Mouse (Mus musculus) myocyte (in vitro differentiated cells): ENCODE data around the gene Pld4.
A peak's percentile ranks its signal among the peaks of the same experiment; 100 is the strongest.

ENCODE experiments used
- MYOG ChIP-seq, 3 experiments: IDR thresholded peaks; one replicate each; pipeline ENCODE4 v1.6.1; 2011; ENCODE audit warnings: control low read depth in 2 of 3, low read depth in 2 of 3, mild to moderate bottlenecking in 2 of 3; ENCODE audit not compliant: insufficient read length in 2 of 3, control insufficient read depth in 1 of 3, insufficient read depth in 1 of 3
- POLR2A ChIP-seq: IDR thresholded peaks from one replicate; pipeline ENCODE4 v1.6.1; 2011; ENCODE audit warnings: low read depth, mild to moderate bottlenecking, control low read depth, moderate library complexity; ENCODE audit not compliant: insufficient read length
- TCF12 ChIP-seq: IDR thresholded peaks from one replicate; pipeline ENCODE4 v1.6.1; 2011; ENCODE audit warnings: mild to moderate bottlenecking, control low read depth; ENCODE audit not compliant: poor library complexity, insufficient read depth, severe bottlenecking

- TF ChIP-seq POLR2A: peak; percentile 84
- no peak for TF ChIP-seq MYOG (IDR thresholded peaks at IDR 0.05; ENCODE audit: control insufficient read depth in 1 of 3, insufficient read depth in 1 of 3, insufficient read length in 2 of 3, low read depth in 2 of 3)
- no peak for TF ChIP-seq TCF12
Observed at GRCm38 (mm10) chr12:112721424-112722239, 38.8 kb upstream of the Pld4 start.
